Mouse (Mus musculus): Measurements from ENCODE around the gene Rnf181.
A peak's percentile ranks its signal among the peaks of the same experiment; 100 is the strongest.

The Rnf181 gene

DNA sequence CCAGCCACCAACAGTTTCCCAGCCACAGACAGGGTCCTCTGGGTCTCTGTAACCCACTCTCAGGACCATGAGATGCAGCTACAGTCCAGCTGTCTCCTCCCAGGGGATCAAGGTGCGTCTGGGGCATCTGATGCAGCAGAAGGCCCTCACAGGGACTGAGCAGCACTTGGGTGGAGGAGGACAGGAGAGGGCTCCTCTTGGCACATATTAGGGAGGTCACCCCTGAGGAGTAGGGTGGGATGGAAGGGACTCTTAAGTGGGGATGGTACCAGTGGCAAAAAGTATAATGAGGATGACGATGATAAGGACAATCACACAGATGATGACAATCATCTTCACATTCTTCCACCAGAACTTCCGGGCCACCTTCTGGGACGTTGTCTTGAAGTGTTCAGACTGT lies 18.5 kb upstream of the Rnf181 start:
- no peak for DNase-seq (ENCODE audit: low spot score in 2 of 2)

GRCm38 (mm10) chr6:72383952-72384351 lies 17.2 kb upstream of the Rnf181 start:
- peak in 1 of 2 experiments; percentile 45 for DNase-seq (ENCODE audit: low spot score in 2 of 2)

- no peak for DNase-seq (ENCODE audit: low spot score in 2 of 2)
Measured at GRCm38 (mm10) chr6:72383142-72383820, 16.5 kb upstream of the Rnf181 start.

GRCm38 (mm10) chr6:72382494-72382893 lies 15.7 kb upstream of the Rnf181 start:
- DNase-seq (ENCODE audit: low spot score in 2 of 2) = no peak

DNA sequence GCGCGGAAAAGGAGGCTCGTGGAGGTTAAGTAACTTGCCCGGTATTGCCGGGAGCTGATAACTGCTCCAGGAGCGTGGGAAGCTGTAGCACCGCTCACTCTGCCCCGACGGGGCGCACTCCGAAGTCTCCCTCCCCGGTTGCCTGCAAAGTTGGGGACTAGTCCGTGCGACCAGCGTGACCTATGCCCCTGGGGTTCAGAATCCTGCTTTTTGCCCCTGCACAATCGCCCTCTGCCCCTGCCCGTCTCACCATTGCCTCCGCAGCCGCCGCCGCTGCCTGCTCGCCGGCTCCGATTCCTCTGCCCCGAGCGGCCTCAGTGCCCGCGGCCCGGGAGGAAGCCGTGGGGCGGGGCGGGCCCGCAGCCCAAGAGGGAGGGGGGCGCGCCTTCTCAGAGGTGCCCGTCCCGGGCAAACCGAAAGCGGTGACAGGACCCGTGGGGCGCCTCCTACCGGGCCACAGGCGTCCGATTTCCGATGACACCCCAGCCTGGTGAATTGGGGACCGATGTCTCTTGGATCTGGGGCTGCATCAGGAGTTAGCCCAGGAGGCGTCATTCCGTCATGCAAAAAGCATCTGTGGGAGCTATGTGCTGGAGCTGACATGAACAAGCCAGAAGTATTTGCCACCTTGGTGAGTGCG lies 13.5 kb upstream of the Rnf181 start, which contains the start of gene Vamp5:
Gene Vamp5 (minus strand): TSS at position 338 of the 640 bp plus-strand sequence.
- DNase-seq (ENCODE audit: low spot score in 2 of 2) = peak; percentile 94 to 97

GRCm38 (mm10) chr6:72379377-72380130 lies 12.8 kb upstream of the Rnf181 start:
- DNase-seq (ENCODE audit: low spot score in 2 of 2) = no peak

DNA sequence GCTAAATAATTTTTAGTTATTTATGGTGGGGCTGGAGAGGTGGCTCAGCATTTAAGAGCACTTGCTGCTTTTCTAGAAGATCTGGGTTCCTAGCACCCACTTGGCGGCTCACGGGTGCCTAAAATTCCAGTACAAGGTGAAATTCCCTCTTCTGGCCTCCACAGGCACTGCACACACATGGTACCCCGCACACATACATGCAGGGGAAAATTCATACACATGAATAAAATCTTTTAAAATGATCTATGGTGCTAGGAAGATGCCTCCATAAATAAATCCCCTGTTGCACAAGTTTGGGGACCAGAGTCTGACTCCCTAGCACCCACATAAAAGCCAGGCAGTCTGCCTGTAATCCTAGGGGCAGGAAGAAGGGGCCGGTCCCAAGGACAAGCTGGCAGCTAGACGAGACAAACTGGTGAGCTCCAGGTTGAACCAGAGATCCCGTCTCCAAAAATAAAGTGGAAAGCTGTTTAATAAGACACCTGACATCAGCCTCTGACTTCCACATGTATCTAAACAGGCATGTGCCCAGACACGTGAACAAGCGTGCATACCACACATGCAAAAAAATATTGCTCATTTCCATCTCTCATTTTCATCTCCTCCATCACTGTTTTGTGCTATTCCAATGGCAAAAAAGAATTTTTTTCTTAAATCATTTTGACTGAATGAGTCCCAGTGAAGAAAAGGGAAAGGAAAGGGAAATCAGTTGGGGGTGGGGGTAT lies 11.9 kb upstream of the Rnf181 start:
- no peak for DNase-seq (ENCODE audit: low spot score in 2 of 2)

GRCm38 (mm10) chr6:72374820-72375563 lies 8.2 kb upstream of the Rnf181 start:
- DNase-seq (ENCODE audit: low spot score in 2 of 2) = no peak

GRCm38 (mm10) chr6:72374206-72374605 lies 7.5 kb upstream of the Rnf181 start:
- DNase-seq (ENCODE audit: low spot score in 2 of 2) = no peak

DNA sequence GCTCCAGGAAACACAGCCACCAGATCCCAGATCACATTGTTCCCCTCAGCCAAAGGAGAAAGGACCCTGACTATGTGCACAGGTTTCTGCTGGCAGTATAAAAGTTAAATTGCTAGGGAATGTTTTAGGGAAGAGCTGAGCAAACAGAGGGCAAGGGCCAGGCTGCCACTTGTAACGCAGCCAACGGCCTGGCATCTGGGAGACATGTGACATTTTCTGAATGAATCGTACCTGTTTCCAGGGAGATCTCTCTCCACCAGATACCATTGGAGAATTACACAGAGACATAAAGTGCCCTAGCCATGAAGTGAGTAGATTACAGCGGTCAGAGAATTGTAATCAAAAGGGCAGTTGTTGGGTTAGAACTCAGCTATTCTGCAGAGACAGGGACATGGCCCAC lies 6.4 kb upstream of the Rnf181 start:
- DNase-seq (ENCODE audit: low spot score in 2 of 2) = no peak

DNA sequence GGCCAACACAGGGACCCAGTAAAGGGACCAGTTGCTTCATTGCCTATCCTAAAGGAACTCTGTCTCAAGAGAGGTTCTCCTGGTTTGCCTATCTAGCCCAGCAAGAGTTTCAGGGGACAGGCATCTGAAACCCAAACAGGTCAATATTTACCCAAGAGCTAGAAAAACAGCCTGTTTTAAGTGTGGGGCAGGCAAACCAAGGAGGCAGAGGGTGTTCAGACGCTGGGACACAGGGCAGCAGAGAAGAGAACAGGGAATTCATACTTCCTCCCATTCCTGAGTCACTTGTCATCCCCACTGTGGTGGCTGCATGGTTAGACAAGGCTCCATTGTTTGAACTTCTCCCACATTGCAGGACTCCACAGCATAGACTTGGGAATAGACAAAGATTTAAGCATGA lies 4.8 kb upstream of the Rnf181 start:
- no peak for DNase-seq (ENCODE audit: low spot score in 2 of 2)

DNA sequence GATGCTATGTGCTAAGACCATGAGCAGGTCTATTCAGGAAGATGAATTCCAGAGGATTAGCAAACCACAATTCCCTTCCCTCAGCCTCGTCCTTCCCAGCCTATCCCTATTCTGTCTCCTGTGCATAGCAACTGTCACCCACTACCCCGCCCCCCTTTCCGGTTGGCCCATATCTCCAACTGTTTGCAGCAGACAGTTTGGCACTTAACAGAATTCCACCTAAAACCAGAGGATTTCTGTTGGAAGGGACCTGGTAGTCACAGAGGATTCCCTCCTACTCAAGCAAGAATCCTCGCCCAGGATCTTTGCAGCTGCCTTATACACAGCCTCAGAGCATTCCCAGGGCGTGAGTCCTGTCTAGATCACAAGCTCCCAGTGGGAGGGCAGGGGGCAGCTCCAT lies 4.4 kb upstream of the Rnf181 start:
- no peak for DNase-seq (ENCODE audit: low spot score in 2 of 2)

GRCm38 (mm10) chr6:72370091-72370490 lies 3.3 kb upstream of the Rnf181 start:
- DNase-seq (ENCODE audit: low spot score in 2 of 2) = no peak

- DNase-seq (ENCODE audit: low spot score in 2 of 2) = no peak
Measured at GRCm38 (mm10) chr6:72369557-72369956, 2.8 kb upstream of the Rnf181 start.

GRCm38 (mm10) chr6:72367460-72367974 lies 761 bp upstream of the Rnf181 start:
- DNase-seq (ENCODE audit: low spot score in 2 of 2) = no peak

DNA sequence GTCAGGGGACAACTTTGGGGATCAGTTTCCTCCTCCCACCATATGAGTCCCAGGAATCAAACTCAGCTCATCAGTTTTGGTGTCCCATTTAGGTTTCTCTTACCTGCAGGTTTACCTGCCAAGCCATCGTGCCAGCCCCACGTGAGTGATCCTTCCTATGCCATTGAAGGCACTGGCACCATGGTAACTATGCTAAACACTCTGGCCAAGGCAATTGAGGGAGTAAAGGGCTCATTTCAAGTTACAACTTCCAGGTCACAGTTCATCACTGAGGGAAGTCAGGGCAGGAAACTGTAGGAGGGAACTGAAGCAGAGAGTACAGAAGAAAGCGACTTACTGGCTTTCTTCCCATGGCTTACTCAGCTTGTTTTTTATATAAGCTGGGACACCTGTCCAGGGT lies 452 bp downstream of the Rnf181 start:
- no peak for DNase-seq (ENCODE audit: low spot score in 2 of 2)

- DNase-seq (ENCODE audit: low spot score in 2 of 2) = no peak
Measured at GRCm38 (mm10) chr6:72364985-72365384, 1.8 kb downstream of the Rnf181 start.

GRCm38 (mm10) chr6:72364009-72364408 lies 2.7 kb downstream of the Rnf181 start:
- no peak for DNase-seq (ENCODE audit: low spot score in 2 of 2)

- peak; percentile 94 to 95 for DNase-seq (ENCODE audit: low spot score in 2 of 2)
Measured at GRCm38 (mm10) chr6:72362132-72363028, 4.4 kb downstream of the Rnf181 start.

- DNase-seq (ENCODE audit: low spot score in 2 of 2) = no peak
Measured at GRCm38 (mm10) chr6:72361121-72361551, 5.6 kb downstream of the Rnf181 start.
